8 mouse cellular contexts compared by ENCODE assay signal in the genomic region with DNA sequence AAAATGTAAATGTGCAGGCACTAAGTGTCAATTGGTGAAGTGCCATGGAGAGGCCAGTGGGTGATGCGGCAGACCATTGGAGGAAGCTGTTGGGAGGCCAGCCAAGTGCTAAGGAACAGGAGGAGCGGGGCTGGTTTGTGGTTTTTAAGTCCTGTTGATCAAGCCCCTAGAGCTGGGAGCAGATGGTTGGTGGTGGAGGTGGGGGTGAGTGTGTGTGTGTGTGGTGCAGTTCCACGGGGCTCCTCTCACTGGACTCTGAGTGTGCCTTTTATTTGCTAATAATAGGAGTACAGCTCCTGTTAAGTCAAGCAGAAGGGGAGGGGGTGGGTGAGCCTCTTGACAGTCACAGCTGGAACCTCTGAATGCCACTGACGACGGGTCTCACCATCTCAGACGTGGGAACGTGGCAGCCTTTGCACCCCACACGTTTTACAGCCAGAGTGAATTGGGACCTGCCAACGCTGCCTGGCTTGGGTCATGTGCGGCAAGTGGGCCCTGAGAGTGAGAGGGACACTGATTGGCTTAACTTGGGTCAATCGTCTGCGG. TPM values are rescaled to one million over a fixed set of nuclear protein-coding genes. Genes with fewer than 3 reads are reported as not detected.
DNase-seq lines count a peak whose midpoint lies in the region; ATAC-seq lines count a peak whose summit lies in the region.

No protein-coding gene starts in this region.

- no peak overlapping the region for H3K4me3 ChIP-seq in hindbrain, embryonic 13.5 days

- H3K36me3 ChIP-seq in hindbrain, embryonic 13.5 days = no peaks in the 10 kb centered on the region

- H3K9ac ChIP-seq in hindbrain, embryonic 13.5 days = no peak overlapping the region

- intact Hi-C loops in left cerebral cortex, postnatal 4 days (cut with DNase I) = no loop called here
- intact Hi-C loops in left cerebral cortex, postnatal 25 days (cut with DNase I) = no loop called here

- 24% methylated on average over 12 of the region's 12 CpGs for WGBS in hindbrain, embryonic 13.5 days

- peak overlapping the region; percentile 67 for H3K27ac ChIP-seq in hindbrain, embryonic 13.5 days

- H3K9me3 ChIP-seq in hindbrain, embryonic 13.5 days = no peaks in the 10 kb centered on the region

- H3K4me2 ChIP-seq in hindbrain, embryonic 13.5 days = peak overlapping the region; percentile 26; the same call in 1 of the 2 replicates

- H3K27me3 ChIP-seq in hindbrain, embryonic 13.5 days = no peaks in the 10 kb centered on the region

- peak; percentile 90 for DNase-seq in left cerebral cortex, postnatal 4 days
- DNase-seq in left cerebral cortex, postnatal 25 days (ENCODE audit: low spot score in 2 of 2) = no peak
- DNase-seq in right cerebral cortex, adult 18-20 months = no peak
- no peak for DNase-seq in left cerebral cortex, adult 9 months (ENCODE audit: low spot score in 2 of 2)

- ATAC-seq in common myeloid progenitor, adult 5-6 weeks (replicated peaks; ENCODE audit: low read depth, poor library complexity, severe bottlenecking) = peak; percentile 67
- peak; percentile 91 for ATAC-seq in hindbrain, embryonic 13.5 days (ENCODE audit: low FRiP score)
- peak; percentile 23; the same call in 1 of the 2 replicates for ATAC-seq in megakaryocyte, adult 5-6 weeks (ENCODE audit: poor library complexity, severe bottlenecking)
- no peak for ATAC-seq in erythroid progenitor cell, adult 5-6 weeks (replicated peaks; ENCODE audit: low FRiP score, poor library complexity, severe bottlenecking)

- peaks cover 36% of the 10 kb centered on the region for H3K4me1 ChIP-seq in hindbrain, embryonic 13.5 days (replicated peaks)

RNA-seq across cellular contexts. Expression of gene Snx30, which starts 13.9 kb away (rescaled TPM):
- 10 to 100 TPM; 32.0 to 38.0 TPM for total RNA-seq in left cerebral cortex, postnatal 4 days (2021)
- 10 to 100 TPM; 35.8 to 37.8 TPM for total RNA-seq in left cerebral cortex, postnatal 25 days (2021)
- total RNA-seq in common myeloid progenitor, adult 5-6 weeks (2017) = 25.9 and 28.8 TPM in 2 replicates
- polyA plus RNA-seq in hindbrain, embryonic 13.5 days (2015; fragmentation: Nextera tagmentation; extraction: Ambion mirVana) = 14.2 and 14.8 TPM in 2 replicates
- total RNA-seq in megakaryocyte, adult 5-6 weeks (2015) = 16.8 and 17.9 TPM in 2 replicates
- total RNA-seq in megakaryocyte, adult 5-6 weeks (2017) = 28.2 and 29.7 TPM in 2 replicates
- total RNA-seq in erythroid progenitor cell, adult 5-6 weeks (2015; ENCODE audit: low replicate concordance) = 2.2 and 2.5 TPM in 2 replicates
- total RNA-seq in erythroid progenitor cell, adult 5-6 weeks (2017; ENCODE audit: low replicate concordance) = 3.1 and 5.0 TPM in 2 replicates

RNA-seq across cellular contexts. Expression of gene Inip, which starts 18.2 kb away (rescaled TPM):
- 10 to 100 TPM; 22.3 to 22.4 TPM for total RNA-seq in left cerebral cortex, postnatal 4 days (2021)
- total RNA-seq in left cerebral cortex, postnatal 25 days (2021) = 10 to 100 TPM; 23.1 to 25.4 TPM
- 70.6 and 76.9 TPM in 2 replicates for total RNA-seq in common myeloid progenitor, adult 5-6 weeks (2017)
- polyA plus RNA-seq in hindbrain, embryonic 13.5 days (2015; fragmentation: Nextera tagmentation; extraction: Ambion mirVana) = 69.3 and 70.9 TPM in 2 replicates
- total RNA-seq in megakaryocyte, adult 5-6 weeks (2015) = 41.6 and 49.0 TPM in 2 replicates
- 47.3 and 52.7 TPM in 2 replicates for total RNA-seq in megakaryocyte, adult 5-6 weeks (2017)
- 7.1 and 15.1 TPM in 2 replicates for total RNA-seq in erythroid progenitor cell, adult 5-6 weeks (2015; ENCODE audit: low replicate concordance)
- total RNA-seq in erythroid progenitor cell, adult 5-6 weeks (2017; ENCODE audit: low replicate concordance) = 15.9 and 23.4 TPM in 2 replicates
